Mouse (Mus musculus): Measurements from ENCODE around the gene Tor4a. TPM values are rescaled to one million over a fixed set of nuclear protein-coding genes. Genes with fewer than 3 reads are reported as not detected.

The Tor4a gene
- polyA plus RNA-seq, 1 experiment from 2014 or later, result 12.8 TPM

DNA sequence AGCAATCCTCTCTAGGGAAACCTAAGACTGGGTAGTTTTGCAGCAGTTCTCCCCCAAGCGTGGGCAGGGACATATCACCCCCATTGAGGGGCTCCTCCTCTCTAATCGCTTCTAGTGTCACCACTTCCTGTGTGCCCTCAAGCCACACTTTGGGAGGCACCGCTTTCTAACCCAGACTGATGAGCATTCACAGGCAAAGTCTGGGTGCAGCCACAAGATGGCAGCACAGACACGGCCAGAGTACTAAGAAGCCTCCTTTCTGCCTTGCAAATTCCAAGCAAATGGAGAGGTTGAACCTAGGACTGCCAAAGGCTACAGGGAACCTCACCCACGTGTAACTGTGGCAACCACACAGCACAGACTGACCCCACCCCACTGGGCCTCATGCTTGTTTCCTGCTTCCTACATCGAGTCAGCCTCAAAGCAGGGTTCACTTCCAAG, 3.3 kb downstream of the Tor4a start:
- H3K4me2 ChIP-seq (replicated peaks; ENCODE audit: low read depth, low read length), result peak overlapping the region; percentile 8; the same call in 1 of the 2 replicates
- peak; percentile 76 for ATAC-seq (ENCODE audit: insufficient number of reproducible peaks, insufficient read depth, low FRiP score, low read depth)
- no peak overlapping the region for H3K9ac ChIP-seq (replicated peaks; ENCODE audit: low read depth, low read length)
- under 1% methylated on average over 6 of the region's 6 CpGs for whole genome bisulfite sequencing
- no peaks in the 10 kb centered on the region for H3K9me3 ChIP-seq (ENCODE audit: control insufficient read depth, low read depth, low read length)
- H3K27me3 ChIP-seq (ENCODE audit: control insufficient read depth, insufficient read depth, low read length), result 0 out of 2 replicates have a peak, but pooled peaks cover 8% of the 10 kb centered on the region
- no peak overlapping the region for H3K27ac ChIP-seq (ENCODE audit: low read length)
- no peaks in the 10 kb centered on the region; the same call in 1 of the 2 replicates for H3K36me3 ChIP-seq (ENCODE audit: control insufficient read depth, insufficient read depth, low read length)
- no peak overlapping the region for H3K4me3 ChIP-seq (ENCODE audit: low read depth, low read length)
- peaks cover 14% of the 10 kb centered on the region; the same call in 1 of the 2 replicates for H3K4me1 ChIP-seq (ENCODE audit: control insufficient read depth, insufficient read depth, low read length)

DNA sequence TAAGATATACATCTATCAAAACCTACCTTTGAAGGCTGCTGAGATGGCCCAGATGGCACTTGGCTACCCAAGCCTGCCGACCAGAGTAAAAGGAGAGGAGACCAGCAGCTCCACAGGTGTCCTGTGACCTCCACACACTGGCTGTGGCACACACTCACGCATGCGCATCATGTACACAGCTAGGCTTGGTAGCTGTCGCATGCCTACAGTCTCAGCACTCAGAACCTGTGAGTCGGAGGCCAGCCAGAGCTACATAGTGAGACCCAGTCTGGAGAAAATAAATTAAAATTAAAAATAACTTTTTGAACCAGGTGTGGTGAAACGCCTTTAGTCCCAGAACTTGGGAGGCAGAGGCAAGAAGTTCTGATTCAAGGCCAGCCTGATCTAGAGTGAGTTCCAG, 8.8 kb downstream of the Tor4a start:
- no peaks in the 10 kb centered on the region for H3K36me3 ChIP-seq (ENCODE audit: control insufficient read depth, insufficient read depth, low read length)
- ATAC-seq (ENCODE audit: insufficient number of reproducible peaks, insufficient read depth, low FRiP score, low read depth), result no peak
- H3K4me3 ChIP-seq (ENCODE audit: low read depth, low read length), result no peak overlapping the region
- no peak overlapping the region for H3K27ac ChIP-seq (ENCODE audit: low read length)
- no peaks in the 10 kb centered on the region for H3K4me1 ChIP-seq (ENCODE audit: control insufficient read depth, insufficient read depth, low read length)
- H3K9me3 ChIP-seq (ENCODE audit: control insufficient read depth, low read depth, low read length), result no peaks in the 10 kb centered on the region
- H3K4me2 ChIP-seq (replicated peaks; ENCODE audit: low read depth, low read length), result no peak overlapping the region
- H3K9ac ChIP-seq (replicated peaks; ENCODE audit: low read depth, low read length), result no peak overlapping the region
- peaks cover 9% of the 10 kb centered on the region; the same call in 1 of the 2 replicates for H3K27me3 ChIP-seq (ENCODE audit: control insufficient read depth, insufficient read depth, low read length)
- 84% methylated on average over 6 of the region's 6 CpGs for WGBS

DNA sequence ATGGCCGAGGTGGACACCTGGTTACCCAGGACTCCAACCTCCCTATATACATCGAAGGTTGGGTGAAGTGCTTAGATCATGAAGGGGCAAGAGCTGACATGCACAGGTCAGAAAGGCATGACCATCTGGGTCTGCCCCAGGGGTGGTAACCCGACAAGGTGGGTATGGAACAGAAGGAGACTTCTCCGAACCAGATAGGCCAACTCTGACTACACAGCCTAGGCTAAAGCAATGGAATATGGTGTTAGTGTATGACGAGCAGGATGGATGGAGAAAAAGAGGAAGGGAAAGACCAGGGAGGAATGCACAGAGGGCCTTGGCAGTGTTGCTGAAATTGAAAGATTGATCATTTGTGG, 10.1 kb downstream of the Tor4a start:
- peak overlapping the region; percentile 15 for H3K9ac ChIP-seq (replicated peaks; ENCODE audit: low read depth, low read length)
- no peak for ATAC-seq (ENCODE audit: insufficient number of reproducible peaks, insufficient read depth, low FRiP score, low read depth)

GRCm38 (mm10) chr2:25185625-25186574, 10.8 kb downstream of the Tor4a start:
- peak; percentile 50; the same call in 1 of the 2 replicates for ATAC-seq (ENCODE audit: insufficient number of reproducible peaks, insufficient read depth, low FRiP score, low read depth)
- H3K9me3 ChIP-seq (ENCODE audit: control insufficient read depth, low read depth, low read length), result no peaks in the 10 kb centered on the region
- H3K4me1 ChIP-seq (ENCODE audit: control insufficient read depth, insufficient read depth, low read length), result peaks cover 4% of the 10 kb centered on the region; the same call in 1 of the 2 replicates
- H3K27me3 ChIP-seq (ENCODE audit: control insufficient read depth, insufficient read depth, low read length), result peaks cover 9% of the 10 kb centered on the region; the same call in 1 of the 2 replicates
- peak overlapping the region; percentile 95 for H3K4me2 ChIP-seq (replicated peaks; ENCODE audit: low read depth, low read length)
- peak overlapping the region; percentile 45; the same call in 1 of the 2 replicates for H3K27ac ChIP-seq (ENCODE audit: low read length)
- H3K9ac ChIP-seq (replicated peaks; ENCODE audit: low read depth, low read length), result peak overlapping the region; percentile 15
- 1% methylated on average over 64 of the region's 64 CpGs for WGBS
- H3K36me3 ChIP-seq (ENCODE audit: control insufficient read depth, insufficient read depth, low read length), result no peaks in the 10 kb centered on the region
- peak overlapping the region; percentile 42 for H3K4me3 ChIP-seq (ENCODE audit: low read depth, low read length)

More for the DNA sequence above, 10.1 kb downstream of the Tor4a start:
- Histone ChIP-seq H3K4me3 (ENCODE audit: low read depth, low read length) (no peak overlapping the region; the same call in 1 of the 2 replicates), H3K4me2 (replicated peaks; ENCODE audit: low read depth, low read length) (peak overlapping the region; percentile 95), H3K9me3 (ENCODE audit: control insufficient read depth, low read depth, low read length) (no peaks in the 10 kb centered on the region), H3K4me1 (ENCODE audit: control insufficient read depth, insufficient read depth, low read length) (no peaks in the 10 kb centered on the region), H3K27me3 (ENCODE audit: control insufficient read depth, insufficient read depth, low read length) (peaks cover 9% of the 10 kb centered on the region; the same call in 1 of the 2 replicates), H3K27ac (ENCODE audit: low read length) (no peak overlapping the region), H3K36me3 (ENCODE audit: control insufficient read depth, insufficient read depth, low read length) (no peaks in the 10 kb centered on the region)
- WGBS, result 36% methylated on average over 5 of the region's 5 CpGs

GRCm38 (mm10) chr2:25184496-25184895, 12.2 kb downstream of the Tor4a start:
- no peak for ATAC-seq (ENCODE audit: insufficient number of reproducible peaks, insufficient read depth, low FRiP score, low read depth)
- Histone ChIP-seq H3K4me3 (ENCODE audit: low read depth, low read length) (no peak overlapping the region), H3K9ac (replicated peaks; ENCODE audit: low read depth, low read length) (no peak overlapping the region), H3K4me1 (ENCODE audit: control insufficient read depth, insufficient read depth, low read length) (peaks cover 6% of the 10 kb centered on the region; the same call in 1 of the 2 replicates), H3K9me3 (ENCODE audit: control insufficient read depth, low read depth, low read length) (no peaks in the 10 kb centered on the region), H3K4me2 (replicated peaks; ENCODE audit: low read depth, low read length) (no peak overlapping the region), H3K27ac (ENCODE audit: low read length) (no peak overlapping the region), H3K27me3 (ENCODE audit: control insufficient read depth, insufficient read depth, low read length) (peaks cover 16% of the 10 kb centered on the region), H3K36me3 (ENCODE audit: control insufficient read depth, insufficient read depth, low read length) (no peaks in the 10 kb centered on the region)
- 97% methylated on average over 7 of the region's 7 CpGs for WGBS

- no peaks in the 10 kb centered on the region for H3K36me3 ChIP-seq (ENCODE audit: control insufficient read depth, insufficient read depth, low read length)
- ATAC-seq (ENCODE audit: insufficient number of reproducible peaks, insufficient read depth, low FRiP score, low read depth), result no peak
- 75% methylated on average over 2 of the region's 2 CpGs for WGBS
- H3K27ac ChIP-seq (ENCODE audit: low read length), result no peak overlapping the region
- H3K4me1 ChIP-seq (ENCODE audit: control insufficient read depth, insufficient read depth, low read length), result peaks cover 8% of the 10 kb centered on the region; the same call in 1 of the 2 replicates
- no peaks in the 10 kb centered on the region for H3K9me3 ChIP-seq (ENCODE audit: control insufficient read depth, low read depth, low read length)
- no peak overlapping the region for H3K9ac ChIP-seq (replicated peaks; ENCODE audit: low read depth, low read length)
- peaks cover 16% of the 10 kb centered on the region for H3K27me3 ChIP-seq (ENCODE audit: control insufficient read depth, insufficient read depth, low read length)
- H3K4me3 ChIP-seq (ENCODE audit: low read depth, low read length), result peak overlapping the region; percentile 52; the same call in 1 of the 2 replicates
- peak overlapping the region; percentile 22; the same call in 1 of the 2 replicates for H3K4me2 ChIP-seq (replicated peaks; ENCODE audit: low read depth, low read length)
These were observed 13.3 kb downstream of the Tor4a start for GRCm38 (mm10) chr2:25183336-25183735.

GRCm38 (mm10) chr2:25182664-25183063, 14.0 kb downstream of the Tor4a start:
- Histone ChIP-seq H3K36me3 (ENCODE audit: control insufficient read depth, insufficient read depth, low read length) (no peaks in the 10 kb centered on the region), H3K27ac (ENCODE audit: low read length) (no peak overlapping the region), H3K4me3 (ENCODE audit: low read depth, low read length) (peak overlapping the region; percentile 52), H3K9ac (replicated peaks; ENCODE audit: low read depth, low read length) (no peak overlapping the region), H3K4me1 (ENCODE audit: control insufficient read depth, insufficient read depth, low read length) (peaks cover 15% of the 10 kb centered on the region), H3K27me3 (ENCODE audit: control insufficient read depth, insufficient read depth, low read length) (peaks cover 16% of the 10 kb centered on the region), H3K4me2 (replicated peaks; ENCODE audit: low read depth, low read length) (peak overlapping the region; percentile 22; the same call in 1 of the 2 replicates), H3K9me3 (ENCODE audit: control insufficient read depth, low read depth, low read length) (no peaks in the 10 kb centered on the region)
- WGBS, result 22% methylated on average over 6 of the region's 6 CpGs
- ATAC-seq (ENCODE audit: insufficient number of reproducible peaks, insufficient read depth, low FRiP score, low read depth), result no peak

GRCm38 (mm10) chr2:25181891-25182397, 14.7 kb downstream of the Tor4a start:
- H3K36me3 ChIP-seq (ENCODE audit: control insufficient read depth, insufficient read depth, low read length), result no peaks in the 10 kb centered on the region
- peak overlapping the region; percentile 84 for H3K4me2 ChIP-seq (replicated peaks; ENCODE audit: low read depth, low read length)
- ATAC-seq (ENCODE audit: insufficient number of reproducible peaks, insufficient read depth, low FRiP score, low read depth), result no peak
- H3K4me1 ChIP-seq (ENCODE audit: control insufficient read depth, insufficient read depth, low read length), result peaks cover 22% of the 10 kb centered on the region
- 2% methylated on average over 17 of the region's 17 CpGs for WGBS
- peak overlapping the region; percentile 53; the same call in 1 of the 2 replicates for H3K27ac ChIP-seq (ENCODE audit: low read length)
- peak overlapping the region; percentile 52 for H3K4me3 ChIP-seq (ENCODE audit: low read depth, low read length)
- peaks cover 16% of the 10 kb centered on the region for H3K27me3 ChIP-seq (ENCODE audit: control insufficient read depth, insufficient read depth, low read length)
- peak overlapping the region; percentile 46 for H3K9ac ChIP-seq (replicated peaks; ENCODE audit: low read depth, low read length)
- H3K9me3 ChIP-seq (ENCODE audit: control insufficient read depth, low read depth, low read length), result no peaks in the 10 kb centered on the region
